Mouse (Mus musculus): ENCODE measurements at regions not wholly inside any gene's neighbourhood (a gene's known extent, or its start where the extent isn't known, plus 50 kb on each side); places are given as distances from the start of the nearest gene placed in this dataset.

DNA sequence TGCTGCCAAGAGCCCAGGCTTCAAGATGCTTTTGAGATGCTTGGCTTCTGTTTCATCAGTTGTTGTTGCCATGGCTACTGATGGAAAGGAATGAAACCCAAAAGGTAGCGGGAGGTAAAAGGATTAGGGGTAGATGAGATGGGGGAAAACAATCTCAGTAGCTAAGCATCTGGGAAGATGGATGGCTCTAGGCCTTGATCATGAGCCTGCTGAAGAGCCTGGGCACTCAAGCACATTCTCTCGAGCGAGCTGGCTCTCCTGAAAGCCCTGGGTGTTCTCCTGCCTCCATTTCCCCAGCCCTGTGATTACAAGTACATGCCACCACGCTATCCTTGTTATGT is 92.3 kb upstream of the Nrsn1 start:
- TF ChIP-seq POLR2A (IDR thresholded peaks at IDR 0.05; ENCODE audit: insufficient read depth, low read depth, low read length), result no peak
- no peak for TF ChIP-seq CTCF (IDR thresholded peaks at IDR 0.05)
